Mouse (Mus musculus): ENCODE measurements at regions not wholly inside any gene's neighbourhood (a gene's known extent, or its start where the extent isn't known, plus 50 kb on each side); places are given as distances from the start of the nearest gene placed in this dataset.
A peak's percentile ranks its signal among the peaks of the same experiment; 100 is the strongest.

- TF ChIP-seq POLR2A (IDR thresholded peaks at IDR 0.05; ENCODE audit: extremely low read depth, insufficient read depth, low read length) (no peak), CTCF (IDR thresholded peaks at IDR 0.05; ENCODE audit: extremely low read depth, insufficient read depth, low read length) (no peak)
- Histone ChIP-seq H3K4me1 (ENCODE audit: control insufficient read depth, insufficient read depth, low read length) (no peaks in the 10 kb centered on the region), H3K27ac (ENCODE audit: insufficient read depth, low read length) (no peak overlapping the region), H3K4me3 (ENCODE audit: insufficient read depth, low read length) (no peak overlapping the region)
Measured at GRCm38 (mm10) chr4:83915871-83916270, 390.5 kb downstream of the Ccdc171 start.

GRCm38 (mm10) chr4:83917009-83917408 lies 391.7 kb downstream of the Ccdc171 start:
- no peak overlapping the region for H3K27ac ChIP-seq (ENCODE audit: insufficient read depth, low read length)
- no peak overlapping the region for H3K4me3 ChIP-seq (ENCODE audit: insufficient read depth, low read length)
- no peak for TF ChIP-seq POLR2A (IDR thresholded peaks at IDR 0.05; ENCODE audit: extremely low read depth, insufficient read depth, low read length)
- no peak for TF ChIP-seq CTCF (IDR thresholded peaks at IDR 0.05; ENCODE audit: extremely low read depth, insufficient read depth, low read length)

DNA sequence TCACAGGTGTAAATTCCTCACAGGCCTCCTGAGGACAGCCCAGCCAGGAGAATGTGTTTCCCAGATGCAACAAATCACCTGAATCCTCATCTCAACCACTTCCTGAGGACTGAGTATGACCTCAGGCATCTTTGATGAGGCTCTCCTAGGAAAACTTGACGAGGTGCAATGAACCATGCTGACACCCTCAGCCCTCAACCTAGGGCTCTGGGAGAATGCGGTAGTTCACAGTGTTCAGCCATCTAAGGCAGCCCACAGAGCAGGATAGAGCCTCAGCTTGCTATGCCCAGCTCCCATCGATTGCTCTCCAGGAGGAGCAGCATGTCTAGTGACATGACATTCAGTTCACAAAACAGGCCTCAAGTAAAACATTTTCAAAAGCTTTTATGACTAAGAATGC lies 392.7 kb downstream of the Ccdc171 start:
- Histone ChIP-seq H3K27ac (ENCODE audit: insufficient read depth, low read length) (no peak overlapping the region), H3K4me3 (ENCODE audit: insufficient read depth, low read length) (no peak overlapping the region), H3K4me1 (ENCODE audit: control insufficient read depth, insufficient read depth, low read length) (no peaks in the 10 kb centered on the region)
- TF ChIP-seq POLR2A (IDR thresholded peaks at IDR 0.05; ENCODE audit: extremely low read depth, insufficient read depth, low read length) (no peak), CTCF (IDR thresholded peaks at IDR 0.05; ENCODE audit: extremely low read depth, insufficient read depth, low read length) (no peak)

More at GRCm38 (mm10) chr4:83917009-83917408, 391.7 kb downstream of the Ccdc171 start:
- H3K4me1 ChIP-seq (ENCODE audit: control insufficient read depth, insufficient read depth, low read length) = no peaks in the 10 kb centered on the region

GRCm38 (mm10) chr4:83919041-83919440 lies 393.7 kb downstream of the Ccdc171 start:
- H3K4me3 ChIP-seq (ENCODE audit: insufficient read depth, low read length) = no peak overlapping the region
- H3K27ac ChIP-seq (ENCODE audit: insufficient read depth, low read length) = no peak overlapping the region
- TF ChIP-seq CTCF (IDR thresholded peaks at IDR 0.05; ENCODE audit: extremely low read depth, insufficient read depth, low read length) (peak; percentile 15; the same call in 1 of the 2 replicates), POLR2A (IDR thresholded peaks at IDR 0.05; ENCODE audit: extremely low read depth, insufficient read depth, low read length) (no peak)
- H3K4me1 ChIP-seq (ENCODE audit: control insufficient read depth, insufficient read depth, low read length) = no peaks in the 10 kb centered on the region

DNA sequence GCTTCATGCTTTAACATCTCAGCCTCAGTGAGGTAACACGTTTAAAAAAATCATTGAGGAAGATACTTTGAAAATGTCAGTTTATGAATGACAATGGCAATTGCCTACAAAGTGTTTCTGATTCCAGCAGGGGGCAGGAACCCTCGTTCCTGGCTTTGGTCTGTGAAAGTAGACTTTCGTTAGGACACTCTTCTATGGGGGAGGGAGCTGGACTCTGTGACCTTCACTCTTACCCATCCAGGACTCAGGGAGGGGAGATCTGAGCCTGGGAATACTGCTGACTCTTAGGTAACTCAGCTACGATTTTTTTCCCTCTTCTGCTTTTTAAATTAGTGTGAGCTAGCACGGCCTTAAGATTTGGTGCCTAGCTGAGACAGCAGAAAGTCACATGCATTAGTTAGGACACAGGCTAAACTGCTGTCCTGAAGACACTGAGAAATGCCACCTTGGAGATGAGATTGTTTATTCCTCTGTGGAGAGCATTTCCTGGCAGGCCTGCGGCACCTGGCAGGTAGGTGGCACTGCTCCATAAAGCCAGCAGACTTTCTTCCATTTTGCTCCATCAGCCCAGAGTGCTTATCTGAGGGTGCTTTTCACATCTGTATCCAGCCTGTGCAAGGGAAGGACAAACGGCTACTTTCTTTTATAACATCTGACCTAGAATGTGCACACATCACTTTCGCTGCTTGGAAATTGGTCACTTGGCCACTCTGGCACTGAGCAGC lies 399.9 kb downstream of the Ccdc171 start:
- Histone ChIP-seq H3K4me1 (ENCODE audit: control insufficient read depth, insufficient read depth, low read length) (no peaks in the 10 kb centered on the region), H3K27ac (ENCODE audit: insufficient read depth, low read length) (no peak overlapping the region), H3K4me3 (ENCODE audit: insufficient read depth, low read length) (no peak overlapping the region)
- no peak for TF ChIP-seq CTCF (IDR thresholded peaks at IDR 0.05; ENCODE audit: extremely low read depth, insufficient read depth, low read length)
- TF ChIP-seq POLR2A (IDR thresholded peaks at IDR 0.05; ENCODE audit: extremely low read depth, insufficient read depth, low read length) = no peak

DNA sequence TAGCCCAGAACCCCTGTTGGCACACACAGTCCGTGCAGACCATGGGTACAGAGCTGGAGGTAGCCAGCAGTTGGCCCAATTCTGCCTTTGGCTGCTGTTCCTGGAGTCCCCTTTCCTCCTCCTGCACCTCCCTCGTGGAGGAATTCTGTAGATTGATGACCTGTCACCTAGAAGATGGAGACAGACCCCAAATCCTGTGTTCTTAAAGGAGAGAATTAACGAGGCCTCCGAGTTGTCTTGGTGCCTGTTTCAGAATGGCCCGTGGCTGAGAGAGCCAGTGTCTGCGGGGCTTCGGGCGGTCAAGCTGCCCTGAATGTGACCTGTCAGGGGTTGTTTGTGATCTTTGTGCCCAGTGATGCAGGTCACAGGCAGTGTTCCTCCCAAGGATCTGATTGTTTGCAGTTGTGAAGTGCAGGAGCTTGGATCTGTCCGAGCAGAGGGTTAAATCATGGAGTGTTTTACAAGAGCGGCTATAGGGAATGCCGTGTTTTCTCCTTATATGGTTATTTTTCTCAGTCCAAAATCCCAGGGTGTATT lies 400.9 kb downstream of the Ccdc171 start:
- H3K4me1 ChIP-seq (ENCODE audit: control insufficient read depth, insufficient read depth, low read length) = no peaks in the 10 kb centered on the region
- no peak overlapping the region for H3K27ac ChIP-seq (ENCODE audit: insufficient read depth, low read length)
- no peak for TF ChIP-seq POLR2A (IDR thresholded peaks at IDR 0.05; ENCODE audit: extremely low read depth, insufficient read depth, low read length)
- TF ChIP-seq CTCF (IDR thresholded peaks at IDR 0.05; ENCODE audit: extremely low read depth, insufficient read depth, low read length) = no peak
- no peak overlapping the region for H3K4me3 ChIP-seq (ENCODE audit: insufficient read depth, low read length)

GRCm38 (mm10) chr4:83931897-83932654 lies 406.7 kb downstream of the Ccdc171 start:
- Histone ChIP-seq H3K27ac (ENCODE audit: insufficient read depth, low read length) (no peak overlapping the region), H3K4me3 (ENCODE audit: insufficient read depth, low read length) (no peak overlapping the region), H3K4me1 (ENCODE audit: control insufficient read depth, insufficient read depth, low read length) (no peaks in the 10 kb centered on the region; the same call in 1 of the 2 replicates)
- TF ChIP-seq POLR2A (IDR thresholded peaks at IDR 0.05; ENCODE audit: extremely low read depth, insufficient read depth, low read length) (no peak), CTCF (IDR thresholded peaks at IDR 0.05; ENCODE audit: extremely low read depth, insufficient read depth, low read length) (no peak)

DNA sequence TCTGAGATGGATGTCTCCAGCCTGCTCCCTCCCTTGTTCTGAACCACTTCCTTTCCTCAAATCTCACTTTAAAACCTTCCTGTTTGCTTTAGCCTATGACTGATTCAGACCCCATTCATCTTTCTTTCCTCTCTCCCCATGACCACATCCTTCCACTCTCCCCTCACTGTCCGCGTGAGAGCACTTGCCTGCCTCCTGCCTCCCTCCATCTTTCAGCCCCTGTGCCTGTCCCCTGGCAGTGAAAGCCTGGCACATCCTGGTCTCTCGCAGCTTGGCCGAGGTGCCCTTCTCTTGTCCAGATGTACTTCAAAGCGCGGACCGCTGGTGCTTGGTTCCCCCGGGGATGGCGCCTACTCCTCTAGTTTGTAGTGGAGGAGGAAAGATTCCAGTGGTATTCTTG lies 416.3 kb downstream of the Ccdc171 start:
- TF ChIP-seq CTCF (IDR thresholded peaks at IDR 0.05; ENCODE audit: extremely low read depth, insufficient read depth, low read length) = no peak
- no peak for TF ChIP-seq POLR2A (IDR thresholded peaks at IDR 0.05; ENCODE audit: extremely low read depth, insufficient read depth, low read length)
- H3K4me1 ChIP-seq (ENCODE audit: control insufficient read depth, insufficient read depth, low read length) = no peaks in the 10 kb centered on the region
- no peak overlapping the region for H3K4me3 ChIP-seq (ENCODE audit: insufficient read depth, low read length)

GRCm38 (mm10) chr4:83949612-83950011 lies 424.3 kb downstream of the Ccdc171 start:
- Histone ChIP-seq H3K4me3 (ENCODE audit: insufficient read depth, low read length) (no peak overlapping the region), H3K27ac (ENCODE audit: insufficient read depth, low read length) (no peak overlapping the region), H3K4me1 (ENCODE audit: control insufficient read depth, insufficient read depth, low read length) (no peaks in the 10 kb centered on the region)
- TF ChIP-seq CTCF (IDR thresholded peaks at IDR 0.05; ENCODE audit: extremely low read depth, insufficient read depth, low read length) = no peak
- no peak for TF ChIP-seq POLR2A (IDR thresholded peaks at IDR 0.05; ENCODE audit: extremely low read depth, insufficient read depth, low read length)

More for the DNA sequence above, 416.3 kb downstream of the Ccdc171 start:
- H3K27ac ChIP-seq (ENCODE audit: insufficient read depth, low read length) = no peak overlapping the region

Data from cortical plate, adult 2 months (tissue).